Mouse (Mus musculus): ENCODE measurements around the gene Etnk2.

The Etnk2 gene

GRCm38 (mm10) chr1:133344357-133344756 lies 19.0 kb upstream of the Etnk2 start:
- TF ChIP-seq GATA4 (IDR thresholded peaks at IDR 0.05; ENCODE audit: insufficient replicate concordance, low read length) = no peak

DNA sequence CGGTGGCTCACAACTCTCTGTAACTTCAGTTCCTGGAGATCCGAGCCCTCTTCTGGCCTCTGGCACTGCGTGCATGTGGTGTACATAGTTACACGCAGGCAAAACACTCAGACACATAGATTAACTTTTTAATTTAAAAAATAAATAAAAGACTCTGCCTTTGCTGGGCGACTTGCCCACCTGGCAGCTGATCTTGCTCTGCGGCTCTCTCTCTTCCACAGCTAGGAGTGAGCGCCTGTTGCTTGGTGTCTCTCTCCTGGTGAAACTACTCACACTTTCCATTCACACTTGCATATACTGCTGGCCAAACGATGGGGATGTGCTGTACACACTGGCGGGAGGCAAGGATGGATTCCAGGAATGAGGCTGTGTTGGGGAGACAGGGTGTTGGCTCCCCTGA lies 16.8 kb upstream of the Etnk2 start:
- no peak for TF ChIP-seq GATA4 (IDR thresholded peaks at IDR 0.05; ENCODE audit: insufficient replicate concordance, low read length)

- TF ChIP-seq GATA4 (IDR thresholded peaks at IDR 0.05; ENCODE audit: insufficient replicate concordance, low read length) = no peak
Measured at GRCm38 (mm10) chr1:133347226-133347625, 16.1 kb upstream of the Etnk2 start.

DNA sequence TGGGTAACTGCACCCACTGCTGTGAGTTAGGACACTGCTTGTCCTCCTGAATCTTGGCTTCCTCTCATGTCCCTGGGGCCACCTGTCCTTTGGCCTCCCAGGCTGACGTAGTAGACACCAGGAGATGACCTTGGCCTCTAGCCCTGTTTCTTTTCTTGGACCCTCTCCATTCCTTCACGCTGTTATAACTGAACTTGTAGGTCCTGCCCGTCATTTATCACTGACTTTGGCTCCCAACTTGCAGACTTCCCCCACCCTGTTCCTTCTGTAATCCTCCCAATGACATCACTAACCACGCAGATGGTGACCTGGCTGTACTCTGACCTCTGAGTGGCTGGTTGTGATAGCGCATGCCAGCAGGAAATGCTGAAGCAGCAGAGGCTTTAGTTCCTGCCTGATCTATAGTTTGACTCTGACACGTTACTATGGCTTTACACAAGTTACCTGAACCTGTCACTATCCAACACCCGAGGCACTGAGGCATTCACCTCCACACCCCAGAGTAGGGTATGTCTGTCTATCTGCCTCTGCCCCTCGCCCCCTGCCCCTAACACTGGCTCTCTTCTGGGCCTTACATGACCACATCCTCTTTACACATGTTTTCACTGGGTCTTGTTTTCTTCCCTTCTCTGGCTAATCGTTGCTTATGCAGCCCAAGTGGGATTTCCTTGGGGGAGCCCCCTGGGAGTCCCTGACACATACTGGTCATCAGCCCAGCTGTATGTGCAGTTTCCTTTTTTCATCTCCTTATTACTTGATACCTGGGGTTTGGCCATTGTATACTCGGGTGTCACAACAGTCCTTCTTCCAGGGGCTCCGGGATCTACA lies 15.5 kb upstream of the Etnk2 start:
- peak; percentile 8; the same call in 1 of the 2 replicates for TF ChIP-seq GATA4 (IDR thresholded peaks at IDR 0.05; ENCODE audit: insufficient replicate concordance, low read length)

- TF ChIP-seq GATA4 (IDR thresholded peaks at IDR 0.05; ENCODE audit: insufficient replicate concordance, low read length) = no peak
Measured at GRCm38 (mm10) chr1:133350210-133350609, 13.2 kb upstream of the Etnk2 start, which contains the start of gene Ren1. Ren1 (plus strand) TSS chr1:133350510.

DNA sequence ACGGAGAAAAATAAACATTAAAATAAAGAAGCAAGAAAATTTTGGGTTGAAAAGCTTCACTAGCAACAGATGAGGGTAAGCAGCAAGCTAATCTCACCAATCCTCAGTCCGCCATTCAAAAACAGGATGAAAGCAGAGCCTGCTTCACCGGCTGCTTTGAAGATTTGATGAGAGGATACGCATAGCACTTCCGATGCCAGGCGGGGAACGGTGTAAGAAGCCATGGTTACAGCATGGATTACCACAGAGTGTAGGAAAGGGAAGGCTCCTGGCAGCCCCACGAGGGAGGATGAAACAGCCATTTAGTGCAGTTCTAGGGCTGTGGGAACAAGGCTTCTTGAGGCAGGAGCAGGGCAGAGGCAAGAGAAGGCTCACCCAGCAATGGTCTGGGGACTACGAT lies 11.6 kb upstream of the Etnk2 start:
- no peak for TF ChIP-seq GATA4 (IDR thresholded peaks at IDR 0.05; ENCODE audit: insufficient replicate concordance, low read length)

GRCm38 (mm10) chr1:133353371-133353809 lies 10.0 kb upstream of the Etnk2 start:
- no peak for TF ChIP-seq GATA4 (IDR thresholded peaks at IDR 0.05; ENCODE audit: insufficient replicate concordance, low read length)

GRCm38 (mm10) chr1:133355469-133355868 lies 7.9 kb upstream of the Etnk2 start:
- no peak for TF ChIP-seq GATA4 (IDR thresholded peaks at IDR 0.05; ENCODE audit: insufficient replicate concordance, low read length)

GRCm38 (mm10) chr1:133355912-133356311 lies 7.5 kb upstream of the Etnk2 start:
- no peak for TF ChIP-seq GATA4 (IDR thresholded peaks at IDR 0.05; ENCODE audit: insufficient replicate concordance, low read length)

DNA sequence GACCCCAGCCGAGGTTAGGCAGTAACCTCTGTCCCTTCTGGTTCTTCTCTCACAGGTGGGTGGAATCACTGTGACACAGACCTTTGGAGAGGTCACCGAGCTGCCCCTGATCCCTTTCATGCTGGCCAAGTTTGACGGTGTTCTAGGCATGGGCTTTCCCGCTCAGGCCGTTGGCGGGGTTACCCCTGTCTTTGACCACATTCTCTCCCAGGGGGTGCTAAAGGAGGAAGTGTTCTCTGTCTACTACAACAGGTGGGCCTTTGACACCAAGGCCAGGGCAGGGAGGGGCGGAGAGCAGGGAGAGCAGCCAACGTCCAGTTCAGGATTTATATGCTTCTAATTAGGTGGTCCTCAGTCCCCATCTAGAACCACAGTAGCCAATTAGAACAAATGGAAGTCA lies 7.0 kb upstream of the Etnk2 start:
- TF ChIP-seq GATA4 (IDR thresholded peaks at IDR 0.05; ENCODE audit: insufficient replicate concordance, low read length) = no peak

DNA sequence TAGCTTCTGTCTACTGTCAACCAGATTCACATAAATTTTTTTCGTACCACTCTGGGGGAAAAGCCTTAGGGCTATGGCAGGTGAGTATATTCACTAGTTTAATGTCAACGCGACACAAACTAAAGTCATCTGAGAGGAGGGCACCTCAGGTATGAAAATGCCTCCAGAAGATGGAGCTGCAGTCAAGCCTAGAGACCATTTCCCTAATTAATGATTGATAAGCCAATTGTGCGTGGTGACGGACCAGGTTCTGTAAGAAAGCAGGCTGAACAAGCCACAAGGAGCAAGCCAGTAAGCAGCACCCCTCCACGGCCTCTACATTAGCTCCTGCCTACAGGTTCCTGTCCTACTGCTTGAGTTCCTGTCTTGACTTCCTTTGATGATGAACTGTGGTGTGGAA lies 2.4 kb upstream of the Etnk2 start:
- TF ChIP-seq GATA4 (IDR thresholded peaks at IDR 0.05; ENCODE audit: insufficient replicate concordance, low read length) = no peak

DNA sequence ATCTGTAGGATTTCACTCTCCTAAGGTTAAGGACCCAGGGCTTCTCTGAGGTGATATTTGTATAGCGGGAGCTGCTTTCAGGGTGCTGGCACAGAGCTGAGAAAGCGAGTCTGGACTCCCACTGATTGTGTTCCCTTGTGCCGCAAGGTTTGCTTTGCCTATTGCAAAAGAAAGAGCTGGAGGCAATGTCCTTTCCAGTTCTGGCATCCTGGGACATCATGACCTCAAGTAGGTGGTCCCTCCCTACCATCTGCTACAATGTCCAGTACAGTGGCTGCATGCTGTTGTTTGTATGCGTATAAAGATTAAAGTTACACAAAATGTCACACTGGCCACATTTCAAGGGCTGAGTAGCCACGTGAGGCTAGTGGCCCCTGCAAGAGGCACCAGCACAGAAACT lies 1.3 kb upstream of the Etnk2 start:
- no peak for TF ChIP-seq GATA4 (IDR thresholded peaks at IDR 0.05; ENCODE audit: insufficient replicate concordance, low read length)

GRCm38 (mm10) chr1:133364022-133364630 lies 754 bp downstream of the Etnk2 start:
- TF ChIP-seq GATA4 (IDR thresholded peaks at IDR 0.05; ENCODE audit: insufficient replicate concordance, low read length) = no peak

GRCm38 (mm10) chr1:133364890-133365289 lies 1.5 kb downstream of the Etnk2 start:
- no peak for TF ChIP-seq GATA4 (IDR thresholded peaks at IDR 0.05; ENCODE audit: insufficient replicate concordance, low read length)

DNA sequence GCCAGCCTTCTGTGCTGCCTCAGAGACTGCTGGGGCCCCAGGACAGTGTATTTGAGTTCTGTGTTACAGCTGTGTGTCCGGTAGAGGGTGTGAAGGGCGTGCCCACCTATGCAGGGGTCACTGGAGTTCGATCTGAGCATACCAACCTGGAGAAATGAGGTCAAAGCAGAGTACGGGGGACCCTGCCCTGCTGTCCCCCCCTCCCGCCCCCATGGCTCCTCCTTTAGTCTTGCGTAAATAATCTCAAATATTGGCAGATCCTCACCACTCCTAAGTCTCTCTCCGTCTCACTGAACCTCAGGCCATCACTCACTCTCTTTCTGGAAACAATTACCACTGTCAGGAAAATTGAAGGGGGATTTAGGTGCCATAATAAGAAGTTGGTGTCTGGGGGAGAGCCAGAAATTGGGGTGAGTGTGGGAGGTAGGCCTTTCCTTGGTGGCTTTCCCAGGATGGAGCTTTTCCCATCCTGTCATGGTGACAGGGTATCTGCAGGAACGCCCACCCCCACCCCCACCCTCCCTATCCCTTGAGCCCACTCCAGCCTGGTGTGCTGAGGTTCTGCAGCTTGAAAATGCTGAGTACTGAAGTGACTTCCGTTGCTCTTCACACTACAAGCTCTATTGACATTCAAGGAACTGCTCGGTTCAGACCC lies 3.7 kb downstream of the Etnk2 start:
- TF ChIP-seq GATA4 (IDR thresholded peaks at IDR 0.05; ENCODE audit: insufficient replicate concordance, low read length) = no peak
